Mouse (Mus musculus) hindlimb bud, embryonic 11.5 days (tissue): ENCODE data around the gene Uvrag.

Experiments used
- DNase-seq: peaks from one replicate; pipeline ENCODE4 v3.0.0-alpha.2; 2012; ENCODE audit warnings: low read depth, low spot score; ENCODE audit errors: extremely low spot score

The Uvrag gene

GRCm38 (mm10) chr7:99025989-99026388 is 115.0 kb downstream of the Uvrag start:
- no peak for DNase-seq

GRCm38 (mm10) chr7:99025265-99025664 is 115.7 kb downstream of the Uvrag start:
- no peak for DNase-seq

- no peak for DNase-seq
Measured at GRCm38 (mm10) chr7:99024791-99025190, 116.2 kb downstream of the Uvrag start.

- DNase-seq: no peak
Measured at GRCm38 (mm10) chr7:99023931-99024330, 117.0 kb downstream of the Uvrag start.

- DNase-seq: no peak
Measured at GRCm38 (mm10) chr7:99021277-99021676, 119.7 kb downstream of the Uvrag start.

- no peak for DNase-seq
Measured at GRCm38 (mm10) chr7:99020353-99020752, 120.6 kb downstream of the Uvrag start.

GRCm38 (mm10) chr7:99017224-99017844 is 123.6 kb downstream of the Uvrag start:
- DNase-seq: no peak

GRCm38 (mm10) chr7:99015914-99016313 is 125.0 kb downstream of the Uvrag start:
- no peak for DNase-seq

GRCm38 (mm10) chr7:99015419-99015818 is 125.5 kb downstream of the Uvrag start:
- DNase-seq: no peak

- no peak for DNase-seq
Measured at GRCm38 (mm10) chr7:99014620-99015019, 126.3 kb downstream of the Uvrag start.

- no peak for DNase-seq
Measured at GRCm38 (mm10) chr7:99007506-99008354, 133.2 kb downstream of the Uvrag start.

GRCm38 (mm10) chr7:99003231-99003630 is 137.7 kb downstream of the Uvrag start:
- no peak for DNase-seq

- DNase-seq: no peak
Measured at GRCm38 (mm10) chr7:98998722-98999121, 142.2 kb downstream of the Uvrag start.

- no peak for DNase-seq
Measured at GRCm38 (mm10) chr7:98997760-98998159, 143.2 kb downstream of the Uvrag start.

GRCm38 (mm10) chr7:98996791-98997190 is 144.2 kb downstream of the Uvrag start:
- DNase-seq: no peak

GRCm38 (mm10) chr7:98995126-98995727 is 145.7 kb downstream of the Uvrag start:
- DNase-seq: no peak

GRCm38 (mm10) chr7:98994137-98994536 is 146.8 kb downstream of the Uvrag start:
- DNase-seq: no peak

- DNase-seq: no peak
Measured at GRCm38 (mm10) chr7:98993395-98993794, 147.5 kb downstream of the Uvrag start.

- DNase-seq: no peak
Measured at GRCm38 (mm10) chr7:98991204-98991761, 149.7 kb downstream of the Uvrag start.

- no peak for DNase-seq
Measured at GRCm38 (mm10) chr7:98990510-98990909, 150.4 kb downstream of the Uvrag start.

- DNase-seq: no peak
Measured at GRCm38 (mm10) chr7:98986962-98987441, 153.9 kb downstream of the Uvrag start.
